In the genomic region with DNA sequence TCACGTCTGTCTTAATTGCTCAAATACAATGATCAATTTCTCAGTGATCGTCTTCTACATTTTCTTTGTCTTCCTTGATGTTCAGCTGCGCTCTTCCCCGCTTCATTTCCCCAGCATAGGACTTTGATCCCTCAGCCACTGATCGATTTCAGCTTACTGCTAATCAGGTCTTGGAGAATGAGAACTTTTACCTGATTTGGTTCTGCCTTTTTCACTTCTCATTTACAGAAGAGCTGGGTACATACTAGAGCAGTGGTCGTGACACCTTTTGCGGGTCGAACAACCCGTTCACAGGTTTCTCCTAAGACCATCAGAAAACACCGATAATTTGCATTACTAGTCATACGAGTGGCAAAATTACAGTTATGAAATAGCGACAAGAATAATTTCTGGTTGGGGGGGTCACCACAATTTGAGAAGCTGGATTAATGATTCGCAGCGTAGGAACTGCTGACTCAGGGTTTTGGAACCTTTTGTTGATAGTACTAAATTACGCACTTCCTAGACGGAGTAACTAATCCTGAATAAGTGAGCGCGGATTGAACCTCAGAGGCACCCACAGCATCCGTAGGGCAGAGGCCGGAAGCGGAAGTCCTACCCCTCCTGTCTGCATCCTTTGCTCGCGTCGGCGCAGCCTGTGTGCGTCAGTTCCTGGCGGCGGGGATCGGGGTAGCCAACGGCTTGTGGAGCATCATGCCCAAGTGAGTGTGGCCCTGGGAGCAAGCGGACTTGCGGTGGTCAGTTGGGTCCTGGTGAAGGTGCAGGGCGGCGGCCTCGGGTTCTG, we compare ENCODE assay signal across 8 mouse cellular contexts. TPM values are rescaled to one million over a fixed set of nuclear protein-coding genes. Genes with fewer than 3 reads are reported as not detected.
DNase-seq lines count a peak whose midpoint lies in the region; ATAC-seq and TF ChIP-seq lines count a peak whose summit lies in the region.

No protein-coding gene starts in this region.

- WGBS in hindbrain, embryonic 10.5 days = 3% methylated on average over 35 of the region's 35 CpGs
- WGBS in lung, postnatal 0 days = 3% methylated on average over 35 of the region's 35 CpGs

- peaks cover 29% of the 10 kb centered on the region for H3K36me3 ChIP-seq in hindbrain, embryonic 10.5 days
- H3K36me3 ChIP-seq in lung, postnatal 0 days (ENCODE audit: insufficient read depth, low read length) = peaks cover 8% of the 10 kb centered on the region; the same call in 1 of the 2 replicates

- peak overlapping the region; percentile 87 for H3K27ac ChIP-seq in hindbrain, embryonic 10.5 days
- peak overlapping the region; percentile 54; the same call in 1 of the 2 replicates for H3K27ac ChIP-seq in lung, postnatal 0 days (ENCODE audit: low read length)

- ATAC-seq in frontal cortex, adult (ENCODE audit: low TSS enrichment) = peak; percentile 99
- peak; percentile 100 for ATAC-seq in lung, postnatal 0 days

- peak overlapping the region; percentile 74 for H3K4me3 ChIP-seq in hindbrain, embryonic 10.5 days
- H3K4me3 ChIP-seq in lung, postnatal 0 days (ENCODE audit: low read depth, low read length) = peak overlapping the region; percentile 86

- H3K9ac ChIP-seq in lung, postnatal 0 days (replicated peaks; ENCODE audit: low read depth) = peak overlapping the region; percentile 76

- peaks cover 10% of the 10 kb centered on the region for H3K4me1 ChIP-seq in hindbrain, embryonic 10.5 days (replicated peaks)
- no peaks in the 10 kb centered on the region; the same call in 1 of the 2 replicates for H3K4me1 ChIP-seq in lung, postnatal 0 days (ENCODE audit: insufficient read depth, low read depth, low read length)

- peak; percentile 86; the same call in 1 of the 2 replicates for TF ChIP-seq EP300 in lung, postnatal 0 days (IDR thresholded peaks at IDR 0.05)

- peak; percentile 30; the same call in 1 of the 2 replicates for TF ChIP-seq CTCF in lung, postnatal 0 days (IDR thresholded peaks at IDR 0.05)

- no peaks in the 10 kb centered on the region for H3K9me3 ChIP-seq in hindbrain, embryonic 10.5 days
- H3K9me3 ChIP-seq in lung, postnatal 0 days (ENCODE audit: low read length) = no peaks in the 10 kb centered on the region

- peak overlapping the region; percentile 80 for H3K4me2 ChIP-seq in lung, postnatal 0 days (replicated peaks; ENCODE audit: low read depth, low read length)

- DNase-seq in MN1 (ENCODE audit: low spot score) = peak; percentile 97
- peak; percentile 97 for DNase-seq in cerebellum, adult 9-10 months
- DNase-seq in hindbrain, embryonic 10.5 days (ENCODE audit: low spot score) = peak; percentile 97
- DNase-seq in layer of hippocampus, adult 9-11 months = peak; percentile 97
- DNase-seq in lung, postnatal 0 days (ENCODE audit: low spot score) = peak; percentile 99
- peak; percentile 84 for DNase-seq in ovary, postnatal 14 days (ENCODE audit: low spot score)
- DNase-seq in thymus, postnatal 14 days = peak; percentile 93

- H3K27me3 ChIP-seq in hindbrain, embryonic 10.5 days (ENCODE audit: insufficient read depth, poor library complexity, severe bottlenecking) = 0 out of 2 replicates have a peak, but pooled peaks cover 6% of the 10 kb centered on the region
- no peaks in the 10 kb centered on the region for H3K27me3 ChIP-seq in lung, postnatal 0 days (replicated peaks; ENCODE audit: insufficient read depth, low read length)

RNA-seq across cellular contexts. Expression of gene Snrpc, which starts 1.7 kb away (rescaled TPM):
- polyA plus RNA-seq in hindbrain, embryonic 10.5 days (2016; fragmentation: Nextera tagmentation; extraction: Ambion mirVana) = 419 and 433 TPM in 2 replicates
- polyA plus RNA-seq in lung, postnatal 0 days (2015; fragmentation: Nextera tagmentation; extraction: Ambion mirVana) = 172 and 185 TPM in 2 replicates

RNA-seq across cellular contexts. Expression of gene Uhrf1bp1, which starts 16.6 kb away (rescaled TPM):
- 6.9 and 7.7 TPM in 2 replicates for polyA plus RNA-seq in hindbrain, embryonic 10.5 days (2016; fragmentation: Nextera tagmentation; extraction: Ambion mirVana)
- 1.5 and 1.6 TPM in 2 replicates for polyA plus RNA-seq in lung, postnatal 0 days (2015; fragmentation: Nextera tagmentation; extraction: Ambion mirVana)

RNA-seq across cellular contexts. Expression of gene D17Wsu92e, which starts 19.2 kb away (rescaled TPM):
- polyA plus RNA-seq in hindbrain, embryonic 10.5 days (2016; fragmentation: Nextera tagmentation; extraction: Ambion mirVana) = 10.7 and 13.0 TPM in 2 replicates
- 17.6 and 20.3 TPM in 2 replicates for polyA plus RNA-seq in lung, postnatal 0 days (2015; fragmentation: Nextera tagmentation; extraction: Ambion mirVana)

Comparison
In these comparisons a context has a peak if more than half of its experiments do, and no peak if none do; other contexts are left out.
1. Peak in every context shown above with its lines: DNase-seq, ATAC-seq, H3K4me3 ChIP-seq and H3K27ac ChIP-seq.